Mouse (Mus musculus) forelimb bud, embryonic 11.5 days (tissue): Measurements from ENCODE around the gene Gm37240.
A peak's percentile ranks its signal among the peaks of the same experiment; 100 is the strongest.
"Not testable (repeated sequence)": the region's sequence is repeated elsewhere in the genome, so short reads cannot be mapped to it uniquely, and the experiment has no call there.

ENCODE experiments used
- DNase-seq: peaks from one replicate; pipeline ENCODE4 v3.0.0-alpha.2; 2012; ENCODE audit warnings: low read depth, low spot score

Gm37240 gene

DNA sequence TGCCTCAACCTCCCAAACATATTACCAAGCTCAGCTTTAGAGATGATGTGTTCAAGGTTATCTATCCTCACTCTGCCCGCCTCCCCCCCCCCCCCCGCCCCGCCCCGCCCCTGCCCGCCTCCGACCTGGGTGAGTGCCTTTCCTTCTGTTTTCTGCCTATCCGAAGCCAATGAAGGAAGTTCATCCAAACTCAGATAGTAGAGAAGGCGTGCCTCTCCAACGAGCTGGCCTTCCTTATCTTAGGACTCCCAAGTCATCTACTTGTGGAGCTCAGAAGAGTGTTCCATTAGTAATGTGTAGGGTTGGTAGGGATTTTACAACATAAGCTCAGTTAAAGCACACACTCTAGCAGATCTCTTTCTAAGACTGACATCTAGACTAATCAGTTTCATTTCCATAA lies 1284.1 kb downstream of the Gm37240 start:
- no peak for DNase-seq

GRCm38 (mm10) chr3:84602759-84603158 lies 1284.6 kb downstream of the Gm37240 start:
- no peak for DNase-seq

DNA sequence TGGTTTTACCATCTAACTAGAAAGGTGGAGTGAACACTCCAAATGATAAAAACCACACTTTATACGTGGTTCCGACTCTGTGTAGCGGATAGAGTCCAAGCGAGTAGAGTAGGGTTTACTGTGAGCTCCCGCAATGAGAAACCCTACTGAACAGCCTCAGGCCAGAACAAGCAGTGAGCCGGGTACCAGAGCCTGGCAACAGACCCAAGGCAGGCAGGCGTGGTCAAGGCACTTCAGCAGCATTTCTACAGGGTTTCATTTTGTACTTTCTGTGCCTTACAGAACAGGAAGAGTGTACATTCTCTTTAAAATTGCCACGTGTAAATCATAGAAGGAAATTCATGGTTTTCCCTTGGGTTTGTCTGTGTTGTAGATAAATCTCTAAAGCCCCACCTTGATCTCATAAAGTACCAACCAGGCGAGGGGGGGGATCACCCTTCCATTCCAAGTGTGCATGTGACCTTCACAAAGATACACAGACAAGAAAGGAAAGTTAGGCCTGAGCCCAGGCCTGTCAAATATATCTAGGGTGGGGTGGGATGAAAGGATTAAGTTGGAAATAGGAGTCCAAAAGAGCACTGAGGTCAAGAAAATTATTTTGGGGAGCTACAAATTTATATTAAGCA lies 1285.3 kb downstream of the Gm37240 start:
- DNase-seq = no peak

GRCm38 (mm10) chr3:84598756-84599155 lies 1288.6 kb downstream of the Gm37240 start:
- no peak for DNase-seq

DNA sequence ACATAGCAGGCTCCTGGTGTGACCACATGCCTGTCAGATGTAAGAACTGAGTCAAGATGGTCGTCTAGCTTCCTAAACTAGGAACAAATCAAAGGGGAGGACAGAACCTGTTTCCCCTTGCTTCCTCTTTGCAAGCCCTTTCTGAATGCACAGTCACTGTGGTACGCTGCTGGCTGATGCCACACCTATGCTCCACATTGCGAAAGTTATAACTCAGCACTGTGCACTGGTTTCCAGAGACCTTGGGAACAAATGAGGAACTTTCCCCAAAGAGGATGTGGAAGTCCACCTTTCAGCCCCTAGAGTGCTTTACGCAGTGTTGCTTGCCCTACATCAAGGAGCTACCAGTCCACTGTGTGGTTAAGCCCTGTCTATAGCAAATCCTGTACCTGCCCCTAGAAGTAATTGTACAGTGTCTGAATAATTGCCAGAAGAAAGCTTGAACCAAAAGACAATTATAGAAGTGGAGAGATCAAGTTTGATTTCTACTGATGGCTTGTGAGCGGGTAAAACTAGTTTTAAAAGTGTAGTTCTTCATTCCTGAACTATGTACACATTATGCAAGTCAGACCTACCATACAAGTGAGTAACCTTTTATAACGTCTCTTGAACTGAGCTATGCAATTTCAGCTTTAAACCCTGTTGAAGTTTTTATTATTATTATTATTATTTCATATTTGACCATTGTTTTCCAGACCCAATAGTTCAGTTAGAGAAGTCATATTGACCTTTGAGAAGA lies 1289.2 kb downstream of the Gm37240 start:
- DNase-seq = no peak

DNA sequence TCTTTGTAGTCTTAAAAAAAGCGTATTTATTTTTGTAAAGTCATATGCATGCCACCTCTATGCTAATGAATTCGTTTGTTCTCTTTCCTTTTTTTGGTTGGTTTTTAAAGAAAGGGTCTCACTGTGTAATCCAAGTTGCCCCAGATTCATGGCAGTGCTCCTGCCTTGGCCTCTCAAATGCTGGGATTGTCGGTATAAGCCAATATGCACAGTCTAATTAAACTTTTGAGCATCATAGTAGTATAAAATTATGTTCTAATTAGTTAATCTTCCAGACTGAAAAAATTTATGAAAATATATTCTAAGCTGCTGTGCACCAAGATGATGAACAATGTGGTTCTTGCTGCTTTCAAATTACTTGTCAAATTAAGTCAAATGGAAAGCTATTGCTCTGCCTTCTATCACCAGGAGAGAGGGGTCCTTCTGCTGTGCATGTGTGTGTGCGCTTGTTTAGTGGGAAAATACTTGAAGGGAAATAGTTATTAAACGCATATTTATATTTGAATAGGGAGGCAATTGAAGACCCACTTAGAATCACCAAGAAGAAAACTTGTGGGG lies 1291.6 kb downstream of the Gm37240 start:
- DNase-seq = no peak

DNA sequence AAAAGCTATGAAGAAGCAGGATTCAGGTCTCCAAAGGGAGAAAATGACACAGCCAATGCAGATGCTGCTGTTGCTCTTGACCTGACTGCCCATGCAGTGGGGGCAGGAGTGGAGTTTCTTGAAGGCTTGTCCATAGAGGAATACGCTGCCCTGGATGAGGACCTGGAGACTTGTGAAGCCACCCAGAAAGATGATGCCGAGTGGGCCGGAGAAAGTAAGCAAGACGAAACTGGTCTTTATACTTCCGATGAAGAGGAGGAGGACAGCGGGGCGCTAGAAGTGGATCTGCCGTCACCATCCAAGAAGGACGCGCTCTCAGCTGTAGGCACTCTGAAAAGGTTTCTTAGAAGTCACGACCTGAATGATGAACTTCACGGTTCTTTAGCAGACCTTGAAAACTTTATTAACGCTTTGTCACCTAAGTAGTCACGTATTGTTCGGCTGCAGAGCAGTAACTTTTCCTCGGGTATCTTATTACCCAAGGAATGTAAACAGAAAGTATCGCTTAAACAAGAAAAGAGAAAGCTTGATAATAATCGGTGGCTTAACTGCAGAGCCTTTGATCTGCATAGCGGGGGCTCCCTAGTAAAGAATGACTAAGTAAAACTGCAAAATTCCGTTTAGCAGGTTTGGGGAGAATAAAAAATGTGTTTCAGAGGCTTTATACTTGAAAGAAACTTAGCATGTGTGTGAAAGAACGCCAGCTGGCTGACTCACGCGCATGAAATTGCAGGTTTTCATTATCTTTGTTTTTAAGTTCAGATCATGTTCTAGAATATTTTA lies 1292.2 kb downstream of the Gm37240 start:
- DNase-seq = peak; percentile 47

DNA sequence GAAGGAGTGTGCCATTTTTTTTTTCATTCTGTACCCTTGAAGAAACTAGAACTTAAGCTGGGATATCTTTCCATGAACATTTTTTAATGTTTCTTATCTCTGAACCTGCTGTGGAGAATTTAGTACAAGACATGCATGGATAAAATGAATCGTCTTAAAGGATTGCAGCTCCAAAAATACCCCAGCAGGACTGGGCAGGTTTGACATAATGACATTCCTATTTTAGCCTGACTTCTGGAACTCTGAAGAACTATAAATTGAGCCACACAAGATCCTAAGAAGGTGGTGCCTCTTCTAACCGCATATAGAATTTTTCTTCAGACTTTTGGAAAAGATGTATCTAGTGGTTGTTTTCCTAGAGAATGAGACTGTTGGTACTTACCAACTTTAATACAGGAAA lies 1294.0 kb downstream of the Gm37240 start, which contains the start of gene Tigd4:
Tigd4 (plus strand) TSS at position 301 of the 400 bp plus-strand sequence.
- DNase-seq = no peak

DNA sequence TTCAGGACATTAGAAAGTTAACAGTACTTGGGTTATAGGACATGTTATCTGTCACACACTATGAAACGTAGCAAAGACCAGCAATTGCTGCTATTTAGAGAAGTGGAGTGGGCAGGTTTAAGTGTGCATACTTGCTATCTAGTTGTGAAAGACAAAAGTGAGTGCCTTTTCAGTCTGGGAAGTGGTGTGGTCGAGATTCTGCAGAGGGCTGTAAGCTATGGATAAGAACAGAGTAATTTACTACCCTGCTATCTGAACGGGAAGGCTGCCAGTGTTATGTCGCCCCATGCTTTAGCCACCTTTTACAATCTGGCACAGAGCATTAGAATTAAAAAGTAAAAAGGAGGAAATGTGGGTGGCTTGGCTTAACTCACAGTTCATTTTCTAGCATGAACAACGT lies 1300.6 kb downstream of the Gm37240 start:
- DNase-seq = no peak

DNA sequence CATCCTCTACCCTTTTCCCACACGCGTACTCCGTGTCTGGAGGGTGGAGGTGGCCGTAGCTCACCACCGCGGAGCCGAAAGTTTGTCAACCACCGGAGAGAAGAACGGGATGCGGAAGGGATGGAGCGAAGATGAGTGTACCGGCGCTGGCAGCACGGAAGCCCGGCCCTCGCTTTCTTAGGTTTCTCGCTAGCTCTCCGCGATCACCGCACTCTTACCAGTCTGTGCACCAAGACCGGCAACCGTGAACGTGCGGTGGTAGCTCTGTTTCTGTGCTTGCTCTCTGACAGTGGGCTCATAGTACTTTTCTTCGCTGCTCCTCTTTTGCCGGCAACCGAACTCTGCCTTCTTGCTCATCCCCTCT lies 1304.4 kb downstream of the Gm37240 start:
- DNase-seq = no peak

DNA sequence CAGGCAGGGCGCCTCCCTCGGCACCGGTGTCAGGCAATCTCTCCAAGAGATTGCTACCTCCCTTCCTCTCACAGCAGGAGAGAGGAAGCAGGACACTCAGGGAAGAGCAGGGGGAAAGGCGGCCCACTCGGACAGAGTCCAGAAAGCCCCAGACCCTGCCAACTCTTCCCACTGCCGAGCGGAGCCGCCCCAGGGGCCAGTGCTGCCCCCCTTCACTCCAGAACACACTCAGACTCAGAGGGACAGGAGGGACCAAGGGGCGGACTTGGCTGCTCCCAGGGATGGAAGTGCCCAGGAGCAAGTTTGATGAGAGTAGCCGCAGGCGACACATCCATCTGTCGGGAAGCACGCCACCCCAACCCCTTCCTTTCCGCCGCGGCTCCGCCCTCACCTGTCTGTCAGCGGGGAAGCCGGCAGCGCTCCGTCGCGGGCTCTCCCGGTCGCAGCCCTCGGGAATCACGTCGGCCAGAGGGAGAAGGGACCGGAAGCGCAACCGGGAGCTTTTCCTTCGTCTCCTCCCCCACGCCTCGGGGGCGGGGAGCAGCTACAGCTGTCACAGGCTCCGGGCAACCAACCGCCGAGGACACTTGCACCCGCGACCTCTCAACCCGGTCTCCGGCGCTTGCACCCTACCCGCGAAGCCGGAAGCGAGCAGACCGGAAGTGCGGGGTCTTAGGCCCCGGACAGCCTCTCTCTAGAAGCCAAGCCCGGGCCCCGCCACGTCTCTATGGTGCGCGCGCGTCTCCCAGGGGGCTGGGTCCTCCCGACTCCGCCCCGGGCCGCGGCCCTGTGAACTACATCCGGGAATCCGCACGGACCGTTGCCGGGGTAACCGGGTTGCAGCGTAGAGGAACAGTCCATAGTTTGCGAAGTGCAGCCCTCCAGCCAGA lies 1305.0 kb downstream of the Gm37240 start, which contains the start of gene Arfip1:
Arfip1 (minus strand) TSS at position 603 of the 890 bp plus-strand sequence.
- peak; percentile 93 for DNase-seq

DNA sequence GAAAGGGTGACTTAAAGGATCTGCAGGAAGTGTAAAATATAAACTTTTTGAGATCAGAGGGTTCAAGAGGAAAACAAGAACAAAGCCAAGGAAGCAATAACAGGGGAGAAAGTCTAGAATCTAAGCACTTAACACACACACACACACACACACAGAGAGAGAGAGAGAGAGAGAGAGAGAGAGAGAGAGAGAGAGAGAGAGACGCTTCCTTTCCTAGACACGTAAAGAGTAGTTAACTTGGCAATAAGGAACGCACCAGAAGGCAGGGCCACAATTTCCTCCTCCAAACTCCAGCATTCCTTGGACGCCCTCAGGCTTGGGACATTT lies 1305.7 kb downstream of the Gm37240 start:
- DNase-seq = no peak

DNA sequence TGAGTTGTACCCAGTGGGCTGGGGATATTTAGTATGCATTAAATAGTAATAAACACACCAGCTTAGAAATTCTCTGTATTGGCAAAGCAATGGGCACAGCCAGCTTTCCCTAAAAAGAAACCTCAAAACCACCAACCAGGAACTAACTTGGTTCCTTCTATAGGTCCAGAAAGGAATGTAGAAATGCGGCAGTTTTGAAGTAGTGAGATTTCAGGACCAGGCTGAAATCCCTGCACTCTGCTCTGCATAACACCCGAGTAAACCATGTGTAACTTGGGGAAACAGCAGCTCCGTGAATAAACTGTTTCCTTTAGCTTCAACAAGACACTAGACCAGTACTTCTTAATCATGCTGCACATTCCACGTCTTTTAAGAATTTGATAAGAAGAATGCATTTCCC lies 1306.6 kb downstream of the Gm37240 start:
- no peak for DNase-seq

DNA sequence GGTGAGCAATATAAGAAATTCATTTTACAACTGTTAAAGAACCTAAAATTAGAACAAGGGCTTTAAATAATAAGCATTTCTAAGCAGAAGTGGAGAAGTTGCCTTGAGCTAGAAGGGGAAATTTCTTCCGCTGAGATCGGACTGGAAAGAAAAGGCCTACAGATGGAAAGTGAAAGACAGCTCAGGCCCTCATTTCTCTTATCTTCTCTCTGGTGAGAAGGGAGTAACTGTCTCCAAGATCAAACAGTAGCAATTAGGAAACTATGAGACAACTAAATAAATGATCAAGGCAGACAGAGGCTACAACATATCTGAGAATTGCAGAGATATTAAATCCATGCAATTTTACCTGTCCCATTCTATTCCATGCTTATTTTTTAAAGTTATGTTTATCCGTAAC lies 1316.8 kb downstream of the Gm37240 start:
- no peak for DNase-seq

GRCm38 (mm10) chr3:84569587-84569986 lies 1317.7 kb downstream of the Gm37240 start:
- DNase-seq = no peak

DNA sequence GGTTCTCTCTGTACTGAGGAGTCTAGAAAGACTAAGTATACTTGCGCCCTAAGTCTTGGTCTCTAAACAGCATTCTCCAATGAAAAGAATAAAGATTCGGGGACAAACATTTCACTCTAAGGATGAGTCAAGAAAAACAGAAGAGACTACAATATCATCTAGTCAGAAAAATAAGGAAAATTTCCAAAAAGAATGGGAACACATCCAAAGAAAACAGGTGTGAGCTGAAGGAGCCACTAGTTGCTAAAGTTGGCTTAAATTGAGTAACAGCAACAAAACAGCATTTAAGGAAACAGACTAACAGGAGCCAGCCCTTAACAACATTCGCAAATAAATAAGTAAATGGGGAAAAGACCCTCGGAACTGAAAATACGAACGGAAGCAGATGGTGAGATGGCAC lies 1318.8 kb downstream of the Gm37240 start:
- DNase-seq = no peak

GRCm38 (mm10) chr3:84563415-84563814 lies 1323.9 kb downstream of the Gm37240 start:
- DNase-seq = no peak

DNA sequence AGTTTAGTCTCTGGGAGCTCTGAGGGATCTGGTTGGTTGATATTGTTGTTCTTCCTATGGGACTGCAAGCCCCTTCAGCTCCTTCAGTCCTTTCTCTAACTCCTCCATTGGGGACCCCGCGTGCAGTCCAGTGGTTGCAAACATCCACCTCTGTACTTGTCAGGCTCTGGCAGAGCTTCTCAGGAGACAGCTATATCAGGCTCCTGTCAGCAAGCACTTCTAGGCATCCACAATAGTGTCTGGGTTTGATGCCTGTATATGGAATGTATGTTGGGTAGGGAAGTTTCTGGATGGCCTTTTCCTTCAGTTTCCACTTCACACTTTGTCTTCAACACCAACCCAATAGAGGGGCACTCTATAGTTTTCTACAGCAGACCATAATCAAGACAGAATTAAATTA lies 1324.4 kb downstream of the Gm37240 start:
- DNase-seq = not testable (repeated sequence)

DNA sequence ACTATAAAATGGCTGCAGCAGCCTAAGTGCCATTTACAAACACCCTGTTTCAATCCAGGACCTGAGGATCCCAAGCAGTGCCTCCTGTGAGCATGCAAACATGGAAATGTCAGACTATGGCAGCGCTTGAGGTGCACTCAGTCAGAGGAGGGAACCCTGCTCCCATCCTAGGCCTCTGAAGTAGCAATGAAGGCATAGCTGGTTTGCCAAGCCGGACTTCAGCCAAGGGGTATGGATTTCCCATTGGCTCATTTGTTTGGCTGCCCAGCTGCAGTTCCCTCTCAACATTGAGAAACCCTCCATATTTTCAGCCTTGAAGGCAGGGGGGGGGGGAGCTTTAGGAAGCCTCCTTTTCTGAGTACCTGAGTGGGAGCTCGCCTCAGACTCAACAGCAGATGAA lies 1329.0 kb downstream of the Gm37240 start:
- DNase-seq = no peak

DNA sequence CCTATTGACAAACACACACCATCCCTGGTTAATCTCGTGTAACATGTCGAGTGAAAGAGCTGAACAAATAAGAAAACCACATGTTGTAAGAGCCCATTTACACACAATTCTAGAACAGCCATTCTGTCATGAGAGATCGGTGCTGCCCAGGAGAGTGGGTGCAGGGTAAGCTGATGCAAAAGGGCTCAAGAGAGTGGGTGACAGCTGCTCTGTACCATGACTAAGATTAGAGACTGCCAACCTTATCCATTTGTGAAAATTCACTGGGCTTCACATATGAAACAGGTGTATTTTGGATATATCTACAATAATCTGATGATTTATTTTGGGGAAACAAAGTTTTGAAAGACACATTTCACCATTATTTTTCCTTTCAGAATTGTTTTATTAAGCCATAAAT lies 1331.5 kb downstream of the Gm37240 start:
- DNase-seq = no peak

DNA sequence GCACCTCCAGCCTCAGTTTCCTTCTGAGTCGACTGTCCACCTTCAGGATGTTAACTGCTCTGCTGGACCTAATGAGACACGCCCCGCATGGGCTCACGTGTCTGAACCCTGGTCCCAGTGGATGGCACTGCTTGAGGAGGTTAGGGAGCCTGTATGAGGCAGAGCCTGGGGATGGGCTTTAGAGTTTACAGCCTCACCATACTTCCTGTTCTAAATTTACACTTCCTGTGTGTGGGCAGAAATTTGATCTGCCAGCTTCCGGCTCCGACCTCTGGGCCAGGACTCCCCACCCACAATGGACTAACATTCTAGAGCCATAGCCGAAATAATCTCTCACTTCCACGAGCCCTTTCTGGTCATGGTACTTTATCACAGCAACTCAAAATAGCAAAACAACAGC lies 1340.1 kb downstream of the Gm37240 start:
- DNase-seq = peak; percentile 12
